Mouse (Mus musculus) heart, embryonic 14.5 days (tissue): ENCODE measurements around the gene Fam50b. TPM values are rescaled to one million over a fixed set of nuclear protein-coding genes. Genes with fewer than 3 reads are reported as not detected.

Experiments
- ATAC-seq: fragments of 200-750 bp; cut with Nextera tagmentation; 2 replicates; pipeline ENCODE4 v1.8.0; 2017; ENCODE audit warnings: low read depth, moderate TSS enrichment; ENCODE audit not compliant: insufficient number of reproducible peaks, insufficient read depth, low FRiP score
- H3K27ac ChIP-seq, 2 experiments: fragments of 200-500 bp in 1 of 2; fragments of 300-500 bp in 1 of 2; sonication (generic) in 1 of 2; replicated peaks in 1 of 2; 2 replicates each; pipeline ENCODE4 v1.5.1; 2012 to 2014; ENCODE audit warnings: low read depth in 2 of 2, low read length in 2 of 2, control low read depth in 1 of 2, mild to moderate bottlenecking in 1 of 2, mixed read lengths in 1 of 2; ENCODE audit not compliant: control insufficient read depth in 1 of 2, insufficient read depth in 1 of 2
- H3K27me3 ChIP-seq: fragments of 300-500 bp; sonication (generic); 2 replicates; pipeline ENCODE4 v1.6.1; 2014; ENCODE audit warnings: mild to moderate bottlenecking, low read length, control low read depth; ENCODE audit not compliant: control insufficient read depth, insufficient read depth
- H3K36me3 ChIP-seq: fragments of 300-500 bp; sonication (generic); 2 replicates; pipeline ENCODE4 v1.6.1; 2014; ENCODE audit warnings: mild to moderate bottlenecking, control low read depth, low read length, mixed read lengths; ENCODE audit not compliant: control insufficient read depth, insufficient read depth
- H3K4me1 ChIP-seq, 2 experiments: fragments of 200-500 bp in 1 of 2; fragments of 300-500 bp in 1 of 2; sonication (generic) in 1 of 2; 2 replicates each; pipeline ENCODE4 v1.6.1; 2012 to 2014; ENCODE audit warnings: low read length in 2 of 2, control low read depth in 1 of 2, mixed read lengths in 1 of 2; ENCODE audit not compliant: control insufficient read depth in 2 of 2, insufficient read depth in 2 of 2
- H3K4me2 ChIP-seq: fragments of 300-500 bp; sonication (generic); 2 replicates; pipeline ENCODE4 v1.6.1; 2014; ENCODE audit warnings: mild to moderate bottlenecking, low read length
- H3K4me3 ChIP-seq, 2 experiments: fragments of 200-500 bp in 1 of 2; fragments of 300-500 bp in 1 of 2; sonication (generic) in 1 of 2; 2 replicates each; pipeline ENCODE4 v1.5.1; 2012 to 2014; ENCODE audit warnings: low read length in 2 of 2, mild to moderate bottlenecking in 2 of 2, control low read depth in 1 of 2, low read depth in 1 of 2, moderate library complexity in 1 of 2; ENCODE audit not compliant: control insufficient read depth in 1 of 2, insufficient read depth in 1 of 2
- H3K9ac ChIP-seq: fragments of 300-500 bp; sonication (generic); 2 replicates; pipeline ENCODE4 v1.6.1; 2014; ENCODE audit warnings: mild to moderate bottlenecking, low read length
- H3K9me3 ChIP-seq: fragments of 300-500 bp; sonication (generic); 2 replicates; pipeline ENCODE4 v1.6.1; 2016; ENCODE audit warnings: low read length, control low read depth; ENCODE audit not compliant: control insufficient read depth
- WGBS: fragments of 180-500 bp; shearing (Covaris S2); extraction: QIAGEN DNeasy Blood & Tissue Kit; methylation state at CpG from one replicate; pipeline ENCODE4 v1.1.7; 2014; 5-methylcytosine and 5-hydroxymethylcytosine counted together
- polyA plus RNA-seq: library from polyadenylated mRNA; unstranded; fragments of >200 nt; fragmentation: Nextera tagmentation; extraction: Ambion mirVana; gene quantifications from 2 replicates; pipeline ENCODE4 v1.2.1, GENCODE M21; 2014

Fam50b gene
- polyA plus RNA-seq, 1 experiment from 2014 or later: not detected

DNA sequence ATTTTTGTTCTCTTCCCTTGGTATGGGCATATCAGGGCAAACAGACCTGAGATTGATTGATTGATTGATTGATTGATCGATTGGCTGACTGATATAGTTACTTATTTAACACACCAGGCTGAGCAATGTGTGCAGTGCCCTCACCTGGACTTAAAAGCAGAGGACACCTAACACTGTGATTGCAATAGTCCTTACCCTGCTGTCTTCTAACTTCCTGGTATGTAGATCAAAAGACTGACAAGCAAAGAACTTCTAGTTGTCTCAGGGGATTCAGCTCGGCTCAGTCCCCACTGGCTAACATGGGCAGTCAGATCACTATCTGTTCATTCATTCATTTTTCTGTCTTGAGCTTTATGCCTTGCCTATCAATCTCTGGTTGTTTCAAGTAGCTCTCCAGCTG, 31.3 kb upstream of the Fam50b start:
- 55% methylated on average over 2 of the region's 2 CpGs for WGBS
- no peak overlapping the region for H3K4me2 ChIP-seq
- H3K27me3 ChIP-seq: no peaks in the 10 kb centered on the region
- no peaks in the 10 kb centered on the region for H3K36me3 ChIP-seq
- no peak for ATAC-seq
- H3K27ac ChIP-seq: no peak overlapping the region
- H3K4me1 ChIP-seq: no peaks in the 10 kb centered on the region
- no peak overlapping the region for H3K4me3 ChIP-seq
- H3K9ac ChIP-seq: no peak overlapping the region
- H3K9me3 ChIP-seq: no peaks in the 10 kb centered on the region

DNA sequence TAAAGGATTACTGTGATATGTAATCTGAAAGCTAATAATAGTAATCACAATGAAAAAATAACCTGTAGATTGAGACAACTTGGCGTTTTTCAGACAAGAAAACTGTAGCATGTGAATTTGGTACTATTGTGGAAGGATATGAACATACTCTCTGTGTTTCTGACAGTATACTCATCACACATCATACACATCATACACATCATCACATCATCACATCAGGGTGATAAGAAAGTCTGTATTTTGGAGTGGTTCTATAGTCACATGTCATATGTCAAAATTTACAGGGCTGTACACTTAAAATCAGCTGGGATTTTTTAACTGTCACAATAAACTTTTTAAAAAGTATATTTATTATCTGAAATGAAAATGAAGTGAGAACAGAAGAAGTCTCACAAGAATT, 30.9 kb upstream of the Fam50b start:
- peaks cover 1 to 2% of the 10 kb centered on the region in 2 experiments; a peak in 2 of 4 replicates for H3K4me1 ChIP-seq
- no peaks in the 10 kb centered on the region for H3K36me3 ChIP-seq
- no peak overlapping the region for H3K9ac ChIP-seq
- no peak overlapping the region for H3K4me2 ChIP-seq
- 68% methylated on average over 1 of the region's 1 CpGs for WGBS
- no peak overlapping the region for H3K4me3 ChIP-seq
- no peak for ATAC-seq
- no peak overlapping the region for H3K27ac ChIP-seq
- no peaks in the 10 kb centered on the region for H3K27me3 ChIP-seq
- H3K9me3 ChIP-seq: no peaks in the 10 kb centered on the region

DNA sequence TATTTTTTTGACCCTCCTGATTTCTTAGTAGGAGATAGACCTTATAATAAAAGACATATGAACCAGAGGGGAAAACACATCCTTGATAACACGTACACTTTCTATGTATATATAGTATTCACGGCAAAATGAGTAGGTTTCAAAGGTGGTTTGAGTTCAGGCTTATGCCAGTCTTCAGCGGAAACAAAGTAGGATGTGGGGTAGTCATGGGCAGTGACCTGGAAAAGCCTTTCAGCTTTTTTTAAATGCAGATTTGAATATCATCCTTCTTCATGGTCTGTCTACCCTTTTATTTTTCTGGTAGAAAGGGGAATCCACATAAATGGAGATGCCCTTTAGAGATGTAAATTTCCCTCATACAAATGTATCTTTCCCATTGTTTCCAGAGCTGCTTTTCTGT, 29.8 kb upstream of the Fam50b start:
- H3K4me3 ChIP-seq: no peak overlapping the region
- H3K36me3 ChIP-seq: no peaks in the 10 kb centered on the region
- ATAC-seq: no peak
- peaks cover 6 to 9% of the 10 kb centered on the region in 2 experiments; a peak in 3 of 4 replicates for H3K4me1 ChIP-seq
- H3K4me2 ChIP-seq: no peak overlapping the region
- WGBS: 85% methylated on average over 3 of the region's 3 CpGs
- H3K27ac ChIP-seq: no peak overlapping the region
- H3K9me3 ChIP-seq: no peaks in the 10 kb centered on the region
- H3K9ac ChIP-seq: no peak overlapping the region
- H3K27me3 ChIP-seq: no peaks in the 10 kb centered on the region

- Histone ChIP-seq H3K27me3 (no peaks in the 10 kb centered on the region), H3K36me3 (no peaks in the 10 kb centered on the region), H3K9ac (no peak overlapping the region), H3K9me3 (peaks cover 3% of the 10 kb centered on the region; the same call in 1 of the 2 replicates), H3K4me1 (peaks cover 6 to 9% of the 10 kb centered on the region in 2 experiments; a peak in 3 of 4 replicates), H3K27ac (peak overlapping the region; percentile 68 to 73), H3K4me2 (no peak overlapping the region), H3K4me3 (no peak overlapping the region)
- ATAC-seq: no peak; the same call in 1 of the 2 replicates
- WGBS: 16% methylated on average over 3 of the region's 3 CpGs
Observed at GRCm38 (mm10) chr13:34708955-34709354, 25.7 kb upstream of the Fam50b start.

DNA sequence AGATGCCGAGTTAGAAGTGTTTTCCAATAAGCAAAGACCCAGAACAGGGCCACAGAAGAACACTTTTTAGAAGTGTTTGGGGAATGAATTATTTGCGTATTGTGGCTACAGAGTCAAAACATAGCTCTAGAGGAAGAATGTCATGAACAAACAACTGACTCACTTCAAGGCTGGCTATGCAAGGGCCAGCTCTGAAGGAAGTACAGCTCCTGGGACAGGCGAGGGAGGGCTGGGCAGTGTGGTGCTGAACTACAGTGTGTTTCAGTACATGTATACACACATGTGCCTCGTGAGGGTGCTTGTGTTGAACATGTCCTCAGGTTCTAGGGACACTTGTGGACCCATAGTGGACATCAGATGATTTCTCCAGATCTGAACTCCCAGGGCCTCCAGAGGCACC, 25.1 kb upstream of the Fam50b start:
- peaks cover 3% of the 10 kb centered on the region; the same call in 1 of the 2 replicates for H3K9me3 ChIP-seq
- no peak overlapping the region for H3K9ac ChIP-seq
- H3K4me3 ChIP-seq: no peak overlapping the region
- no peak overlapping the region for H3K4me2 ChIP-seq
- ATAC-seq: no peak
- no peaks in the 10 kb centered on the region for H3K36me3 ChIP-seq
- H3K27ac ChIP-seq: peak overlapping the region; percentile 68 to 73
- peaks cover 6 to 9% of the 10 kb centered on the region in 2 experiments; a peak in 3 of 4 replicates for H3K4me1 ChIP-seq
- WGBS: 82% methylated on average over 4 of the region's 4 CpGs
- H3K27me3 ChIP-seq: no peaks in the 10 kb centered on the region

GRCm38 (mm10) chr13:34711410-34711809, 23.2 kb upstream of the Fam50b start:
- no peaks in the 10 kb centered on the region for H3K27me3 ChIP-seq
- no peak overlapping the region for H3K4me3 ChIP-seq
- no peak overlapping the region for H3K27ac ChIP-seq
- peaks cover 10 to 13% of the 10 kb centered on the region in 2 experiments for H3K4me1 ChIP-seq
- H3K36me3 ChIP-seq: no peaks in the 10 kb centered on the region
- no peak overlapping the region for H3K4me2 ChIP-seq
- 69% methylated on average over 4 of the region's 4 CpGs for WGBS
- peaks cover 3% of the 10 kb centered on the region; the same call in 1 of the 2 replicates for H3K9me3 ChIP-seq
- ATAC-seq: no peak
- H3K9ac ChIP-seq: no peak overlapping the region

GRCm38 (mm10) chr13:34712881-34713280, 21.8 kb upstream of the Fam50b start:
- 48% methylated on average over 1 of the region's 1 CpGs for WGBS
- H3K4me2 ChIP-seq: no peak overlapping the region
- H3K4me1 ChIP-seq: peaks cover 10 to 13% of the 10 kb centered on the region in 2 experiments
- no peak for ATAC-seq
- no peak overlapping the region for H3K4me3 ChIP-seq
- no peaks in the 10 kb centered on the region for H3K36me3 ChIP-seq
- no peak overlapping the region for H3K27ac ChIP-seq
- no peaks in the 10 kb centered on the region for H3K27me3 ChIP-seq
- peaks cover 3% of the 10 kb centered on the region; the same call in 1 of the 2 replicates for H3K9me3 ChIP-seq
- H3K9ac ChIP-seq: no peak overlapping the region

DNA sequence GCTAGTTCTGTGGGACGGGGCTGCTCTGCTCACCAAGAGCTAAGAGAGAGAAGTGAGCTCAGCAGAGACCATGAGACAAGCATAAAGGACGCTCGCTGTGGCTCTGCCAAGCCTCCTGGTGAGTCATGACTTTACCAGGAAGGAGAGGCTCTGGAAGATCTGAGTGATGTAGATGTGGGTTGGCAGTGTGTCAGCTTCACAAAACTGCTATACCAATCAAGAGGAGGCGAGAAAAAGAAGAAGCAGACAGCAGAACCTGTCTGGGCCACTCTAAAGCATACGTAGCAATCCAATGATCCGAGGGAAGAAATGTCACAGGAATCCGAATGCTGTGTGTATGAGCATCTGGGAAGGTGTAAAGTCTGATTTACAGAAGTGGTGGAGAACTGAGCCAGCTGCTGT, 19.2 kb upstream of the Fam50b start:
- Histone ChIP-seq H3K27ac (peak overlapping the region in 1 of 2 experiments; percentile 54; a peak in 3 of 4 replicates), H3K4me2 (no peak overlapping the region), H3K4me1 (peaks cover 4% of the 10 kb centered on the region in 2 experiments; a peak in 2 of 4 replicates), H3K9me3 (peaks cover 3% of the 10 kb centered on the region; the same call in 1 of the 2 replicates), H3K4me3 (no peak overlapping the region), H3K9ac (no peak overlapping the region), H3K27me3 (no peaks in the 10 kb centered on the region), H3K36me3 (no peaks in the 10 kb centered on the region)
- ATAC-seq: peak; percentile 62; the same call in 1 of the 2 replicates
- WGBS: 42% methylated on average over 7 of the region's 7 CpGs
